Mouse (Mus musculus): ENCODE results near the gene Mafk. TPM values are rescaled to one million over a fixed set of nuclear protein-coding genes. Genes with fewer than 3 reads are reported as not detected.

Mafk gene
- polyA plus RNA-seq, 2 experiments, result 6.6 to 6.7 TPM

DNA sequence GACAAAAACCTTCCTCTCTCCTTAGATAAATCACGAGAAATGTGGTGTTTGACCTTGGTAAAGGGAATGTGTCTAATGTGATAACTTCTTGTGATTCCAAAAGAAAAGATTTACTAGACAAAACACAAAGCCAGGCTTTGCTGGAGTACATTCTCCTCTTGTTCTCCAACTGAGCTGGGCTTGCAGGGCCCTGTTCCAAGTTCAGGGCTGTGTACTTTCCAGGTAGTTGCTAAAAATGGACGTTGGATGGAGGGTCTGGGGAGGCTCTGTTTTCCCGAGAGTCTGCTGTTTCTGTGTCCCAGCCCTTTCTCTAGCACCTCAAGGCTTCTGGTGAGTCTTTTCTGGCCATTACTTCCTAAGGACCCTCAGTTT lies 1.6 kb downstream of the Mafk start:
- no peak for ATAC-seq (ENCODE audit: low FRiP score, low read depth)
- Histone ChIP-seq H3K36me3 (ENCODE audit: control insufficient read depth, insufficient read depth, low read length) (no peaks in the 10 kb centered on the region), H3K4me1 (ENCODE audit: control insufficient read depth, insufficient read depth, low read length) (peaks cover 32% of the 10 kb centered on the region), H3K27me3 (ENCODE audit: control insufficient read depth, insufficient read depth, low read length) (no peaks in the 10 kb centered on the region), H3K4me2 (replicated peaks; ENCODE audit: low read depth, low read length, severe bottlenecking) (peak overlapping the region; percentile 100; the same call in 1 of the 2 replicates), H3K4me3 (replicated peaks; ENCODE audit: low read length) (no peak overlapping the region), H3K27ac (replicated peaks; ENCODE audit: low read depth, low read length) (no peak overlapping the region), H3K9ac (ENCODE audit: low read depth, low read length, severe bottlenecking) (no peak overlapping the region), H3K9me3 (ENCODE audit: control insufficient read depth, low read length) (no peaks in the 10 kb centered on the region)
- WGBS, result 57% methylated on average over 3 of the region's 3 CpGs
- no peak for TF ChIP-seq POLR2A (IDR thresholded peaks at IDR 0.05; ENCODE audit: borderline replicate concordance, extremely low read depth, insufficient read depth, insufficient read length)
- DNase-seq (ENCODE audit: low spot score), result no peak

DNA sequence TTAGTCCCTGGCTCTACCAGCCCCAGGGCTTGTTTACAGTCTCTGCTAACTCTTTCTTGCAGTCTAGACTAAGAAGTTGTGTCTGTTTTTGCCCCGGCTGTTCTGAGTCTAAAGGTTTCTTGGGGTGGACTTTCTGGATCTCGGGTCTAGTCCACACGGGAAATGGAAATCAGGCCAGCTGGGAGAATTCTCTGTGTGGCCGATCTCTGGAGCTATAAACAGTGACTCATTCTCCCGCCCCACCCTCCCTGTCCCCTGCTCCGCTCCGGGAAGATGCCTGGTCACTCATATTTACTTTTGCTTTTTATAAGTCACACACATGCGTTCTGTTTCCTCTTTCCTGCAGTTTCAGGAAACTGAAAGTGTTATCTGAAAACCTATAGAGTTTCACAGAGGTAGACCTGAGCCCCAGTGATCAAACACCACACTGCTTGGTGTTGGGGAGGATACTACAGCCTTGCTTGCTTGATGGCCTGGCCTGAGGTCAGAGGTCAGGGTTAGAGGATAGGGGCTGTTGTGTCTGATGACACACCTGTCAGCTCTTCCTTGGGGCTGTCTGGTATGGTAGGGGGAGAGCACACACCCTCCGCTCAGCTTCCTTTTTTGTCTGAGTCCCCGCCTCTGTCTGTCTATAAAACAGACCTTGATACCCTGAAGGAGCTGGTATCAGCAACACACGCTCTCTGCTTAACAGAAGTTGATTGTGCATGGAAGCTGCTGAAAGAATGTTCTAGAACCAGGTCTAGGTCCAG lies 2.2 kb downstream of the Mafk start:
- WGBS, result 52% methylated on average over 11 of the region's 11 CpGs
- no peak overlapping the region for H3K9ac ChIP-seq (ENCODE audit: low read depth, low read length, severe bottlenecking)
- no peaks in the 10 kb centered on the region for H3K9me3 ChIP-seq (ENCODE audit: control insufficient read depth, low read length)
- H3K4me1 ChIP-seq (ENCODE audit: control insufficient read depth, insufficient read depth, low read length), result peaks cover 38% of the 10 kb centered on the region
- no peaks in the 10 kb centered on the region for H3K36me3 ChIP-seq (ENCODE audit: control insufficient read depth, insufficient read depth, low read length)
- no peak overlapping the region for H3K4me3 ChIP-seq (replicated peaks; ENCODE audit: low read length)
- DNase-seq (ENCODE audit: low spot score), result no peak
- H3K27ac ChIP-seq (replicated peaks; ENCODE audit: low read depth, low read length), result no peak overlapping the region
- no peaks in the 10 kb centered on the region for H3K27me3 ChIP-seq (ENCODE audit: control insufficient read depth, insufficient read depth, low read length)
- H3K4me2 ChIP-seq (replicated peaks; ENCODE audit: low read depth, low read length, severe bottlenecking), result no peak overlapping the region; the same call in 1 of the 2 replicates
- no peak for TF ChIP-seq POLR2A (IDR thresholded peaks at IDR 0.05; ENCODE audit: borderline replicate concordance, extremely low read depth, insufficient read depth, insufficient read length)
- ATAC-seq (ENCODE audit: low FRiP score, low read depth), result no peak

DNA sequence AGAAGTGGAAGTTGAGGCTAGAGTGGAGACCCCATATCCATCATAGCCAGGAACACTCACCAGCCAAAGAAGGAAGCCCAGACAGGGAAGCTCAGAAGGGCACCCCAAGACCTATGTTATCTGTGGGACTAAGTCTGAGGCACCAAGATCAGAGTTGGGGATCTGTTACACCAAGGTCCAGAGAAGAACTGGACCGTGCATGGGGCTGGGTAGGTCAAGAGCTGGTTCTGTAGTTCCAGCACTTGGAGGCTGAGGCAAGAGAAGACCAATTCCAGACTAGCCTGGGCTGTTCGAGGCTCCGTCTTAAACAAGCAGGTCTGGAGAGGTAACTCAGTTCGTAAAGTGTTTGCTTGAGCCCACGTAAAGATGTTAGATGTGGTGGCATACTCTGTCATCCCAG lies 2.8 kb downstream of the Mafk start:
- WGBS, result 83% methylated on average over 5 of the region's 5 CpGs
- Histone ChIP-seq H3K9me3 (ENCODE audit: control insufficient read depth, low read length) (no peaks in the 10 kb centered on the region), H3K4me3 (replicated peaks; ENCODE audit: low read length) (no peak overlapping the region), H3K9ac (ENCODE audit: low read depth, low read length, severe bottlenecking) (no peak overlapping the region), H3K27ac (replicated peaks; ENCODE audit: low read depth, low read length) (no peak overlapping the region), H3K36me3 (ENCODE audit: control insufficient read depth, insufficient read depth, low read length) (no peaks in the 10 kb centered on the region), H3K4me1 (ENCODE audit: control insufficient read depth, insufficient read depth, low read length) (peaks cover 40% of the 10 kb centered on the region), H3K27me3 (ENCODE audit: control insufficient read depth, insufficient read depth, low read length) (no peaks in the 10 kb centered on the region), H3K4me2 (replicated peaks; ENCODE audit: low read depth, low read length, severe bottlenecking) (no peak overlapping the region)
- no peak for ATAC-seq (ENCODE audit: low FRiP score, low read depth)
- no peak for TF ChIP-seq POLR2A (IDR thresholded peaks at IDR 0.05; ENCODE audit: borderline replicate concordance, extremely low read depth, insufficient read depth, insufficient read length)
- DNase-seq (ENCODE audit: low spot score), result no peak

DNA sequence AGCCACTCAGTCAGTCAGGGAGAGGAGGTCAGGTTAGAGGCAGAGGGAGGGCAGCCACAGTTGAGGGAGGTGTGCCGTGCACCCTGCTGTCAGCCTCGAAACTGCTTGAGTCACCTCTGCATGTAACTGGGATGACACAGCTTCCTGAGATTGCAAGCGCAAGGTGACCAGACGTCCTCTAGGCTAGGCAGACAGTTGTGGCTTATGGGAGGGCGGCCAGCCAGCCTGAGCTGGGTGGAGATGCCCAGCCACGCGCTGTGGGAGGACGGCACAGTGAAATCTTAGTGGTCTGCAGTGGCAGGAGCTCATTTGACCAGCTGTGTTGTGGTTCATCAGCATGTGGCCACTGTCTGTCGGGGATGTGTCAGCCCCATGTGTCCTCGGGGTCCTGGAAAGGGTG lies 3.6 kb downstream of the Mafk start:
- Histone ChIP-seq H3K36me3 (ENCODE audit: control insufficient read depth, insufficient read depth, low read length) (peaks cover 5% of the 10 kb centered on the region; the same call in 1 of the 2 replicates), H3K9me3 (ENCODE audit: control insufficient read depth, low read length) (no peaks in the 10 kb centered on the region), H3K27me3 (ENCODE audit: control insufficient read depth, insufficient read depth, low read length) (no peaks in the 10 kb centered on the region), H3K9ac (ENCODE audit: low read depth, low read length, severe bottlenecking) (no peak overlapping the region), H3K4me2 (replicated peaks; ENCODE audit: low read depth, low read length, severe bottlenecking) (no peak overlapping the region), H3K4me3 (replicated peaks; ENCODE audit: low read length) (no peak overlapping the region), H3K27ac (replicated peaks; ENCODE audit: low read depth, low read length) (no peak overlapping the region), H3K4me1 (ENCODE audit: control insufficient read depth, insufficient read depth, low read length) (peaks cover 40% of the 10 kb centered on the region)
- no peak for DNase-seq (ENCODE audit: low spot score)
- 66% methylated on average over 10 of the region's 10 CpGs for WGBS
- ATAC-seq (ENCODE audit: low FRiP score, low read depth), result no peak
- TF ChIP-seq POLR2A (IDR thresholded peaks at IDR 0.05; ENCODE audit: borderline replicate concordance, extremely low read depth, insufficient read depth, insufficient read length), result no peak

DNA sequence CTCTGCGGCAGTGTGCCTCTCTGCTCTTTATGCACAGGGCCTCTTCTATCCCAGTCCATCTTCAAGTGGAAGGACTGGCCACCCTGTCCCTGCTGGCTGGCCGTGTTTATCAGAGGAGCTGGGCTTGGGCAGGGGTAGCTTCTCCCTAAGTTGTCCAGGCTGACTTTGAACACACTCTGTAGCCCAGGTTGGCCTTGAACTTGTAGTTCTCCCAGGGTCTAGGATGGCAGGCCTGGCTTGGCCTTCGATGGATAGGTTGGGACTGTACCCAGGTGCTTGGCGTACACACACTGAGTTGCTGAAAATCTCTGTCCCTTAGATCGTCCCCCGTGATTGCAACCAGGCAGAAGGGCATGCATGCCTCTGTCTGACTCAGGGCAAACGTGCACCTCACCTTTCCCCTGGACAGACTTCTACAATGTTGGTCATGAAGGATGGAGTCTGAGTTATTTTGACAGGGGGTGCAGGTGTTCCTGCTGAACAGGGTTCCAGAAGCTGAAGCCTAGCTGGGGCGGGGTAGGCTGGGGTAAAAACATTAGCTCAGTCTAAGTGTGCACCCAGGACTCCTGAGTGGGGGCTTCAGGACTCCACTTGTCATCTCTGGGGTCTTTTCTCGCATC lies 4.8 kb downstream of the Mafk start:
- WGBS, result 78% methylated on average over 9 of the region's 9 CpGs
- Histone ChIP-seq H3K9me3 (ENCODE audit: control insufficient read depth, low read length) (no peaks in the 10 kb centered on the region), H3K9ac (ENCODE audit: low read depth, low read length, severe bottlenecking) (no peak overlapping the region), H3K4me1 (ENCODE audit: control insufficient read depth, insufficient read depth, low read length) (peaks cover 38% of the 10 kb centered on the region), H3K27ac (replicated peaks; ENCODE audit: low read depth, low read length) (no peak overlapping the region), H3K27me3 (ENCODE audit: control insufficient read depth, insufficient read depth, low read length) (no peaks in the 10 kb centered on the region), H3K4me2 (replicated peaks; ENCODE audit: low read depth, low read length, severe bottlenecking) (0 out of 2 replicates have a peak overlapping the region, but pooled peaks have one; percentile 35), H3K4me3 (replicated peaks; ENCODE audit: low read length) (no peak overlapping the region), H3K36me3 (ENCODE audit: control insufficient read depth, insufficient read depth, low read length) (peaks cover 12% of the 10 kb centered on the region)
- no peak for ATAC-seq (ENCODE audit: low FRiP score, low read depth)
- TF ChIP-seq POLR2A (IDR thresholded peaks at IDR 0.05; ENCODE audit: borderline replicate concordance, extremely low read depth, insufficient read depth, insufficient read length), result no peak
- DNase-seq (ENCODE audit: low spot score), result no peak
